Mouse (Mus musculus) megakaryocyte, adult 5-6 weeks (primary cell): ENCODE results near the gene AC129217.1. TPM values are rescaled to one million over a fixed set of nuclear protein-coding genes. Genes with fewer than 3 reads are reported as not detected.
"Not testable (repeated sequence)": the region's sequence is repeated elsewhere in the genome, so short reads cannot be mapped to it uniquely, and the experiment has no call there.

ENCODE experiments used
- ATAC-seq: 2 replicates; pipeline ENCODE4 v1.8.0; 2016; ENCODE audit warnings: mild to moderate bottlenecking, inconsistent platforms; ENCODE audit not compliant: poor library complexity, severe bottlenecking
- total RNA-seq, 2 experiments: library from RNA; stranded (forward) in 1 of 2; stranded (reverse) in 1 of 2; fragments of 153-499, 151-499 nt in 1 of 2; fragments of 221-1000, 200-1000 nt in 1 of 2; gene quantifications; 2 replicates each; pipeline versions ENCODE4 v1.2.3 to v1.2.4; 2015 to 2017

The AC129217.1 gene
- total RNA-seq, 2 experiments from 2014 or later, result 1.8 TPM; not detected in 1

DNA sequence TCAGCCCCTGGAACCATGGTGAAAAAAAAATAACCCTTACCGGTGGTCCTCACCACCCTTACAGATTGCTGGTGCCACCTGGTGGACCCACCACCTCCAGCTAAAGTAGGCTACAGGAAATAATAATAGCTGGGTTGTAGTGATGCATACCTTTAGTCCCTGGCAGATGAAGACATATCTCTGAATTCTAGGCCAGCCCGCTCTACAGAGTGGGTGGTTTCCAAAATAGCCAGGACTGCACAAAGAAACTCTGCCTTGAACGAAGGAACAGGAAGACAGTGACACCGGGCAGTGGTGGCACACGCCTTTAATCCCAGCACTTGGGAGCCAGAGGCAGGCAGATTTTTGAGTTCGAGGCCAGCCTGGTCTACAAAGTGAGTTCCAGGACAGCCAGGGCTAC, 34.7 kb downstream of the AC129217.1 start:
- no peak for ATAC-seq

DNA sequence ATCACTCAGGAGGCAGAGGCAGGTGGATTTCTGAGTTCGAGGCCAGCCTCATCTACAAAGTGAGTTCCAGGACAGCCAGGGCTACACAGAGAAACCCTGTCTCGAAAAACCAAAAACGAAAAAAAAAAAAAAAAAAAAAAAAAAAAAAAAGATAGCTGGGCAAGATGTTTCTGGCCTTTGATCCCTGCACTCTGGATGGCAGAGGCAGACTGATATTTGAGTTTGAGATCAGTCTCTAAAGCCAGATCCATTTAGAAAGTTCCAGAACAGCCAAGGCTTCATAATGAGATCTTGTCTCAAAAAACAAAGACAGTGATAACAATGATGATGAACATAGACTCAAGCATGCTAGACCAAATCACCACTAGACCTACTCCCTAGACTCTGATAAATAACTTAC, 40.8 kb downstream of the AC129217.1 start:
- ATAC-seq, result not testable (repeated sequence)

DNA sequence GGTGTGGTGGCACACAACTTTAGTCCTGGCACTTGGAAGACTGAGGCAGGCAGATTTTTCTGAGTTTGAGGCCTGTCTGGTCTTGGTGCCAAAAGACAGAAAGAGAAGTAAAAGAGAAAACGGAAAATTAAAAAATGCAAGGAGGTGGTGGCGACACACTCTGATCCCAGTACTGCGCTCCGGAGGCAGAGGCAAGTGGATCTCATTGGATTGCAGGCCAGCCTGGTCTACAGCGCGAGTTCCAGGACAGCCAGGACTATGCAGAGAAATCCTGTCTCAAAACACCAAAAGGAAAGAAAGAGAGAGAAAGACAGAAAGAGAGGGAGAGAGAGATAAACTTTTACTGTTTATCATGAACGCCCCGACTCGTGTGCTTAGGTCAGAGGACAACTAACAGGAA, 41.3 kb downstream of the AC129217.1 start:
- no peak; the same call in 1 of the 2 replicates for ATAC-seq

GRCm38 (mm10) chr19:8871267-8872186, 42.0 kb downstream of the AC129217.1 start, which contains the start of gene Ubxn1:
Gene Ubxn1, plus strand, starts transcription at chr19:8871496.
- ATAC-seq, result peak; percentile 100

GRCm38 (mm10) chr19:8872266-8872840, 42.8 kb downstream of the AC129217.1 start:
- no peak for ATAC-seq

GRCm38 (mm10) chr19:8875031-8875430, 45.5 kb downstream of the AC129217.1 start:
- no peak for ATAC-seq

GRCm38 (mm10) chr19:8880311-8881033, 50.9 kb downstream of the AC129217.1 start, which contains the start of gene Uqcc3:
Gene Uqcc3, minus strand, starts transcription at chr19:8880923.
- ATAC-seq, result peak; percentile 99

DNA sequence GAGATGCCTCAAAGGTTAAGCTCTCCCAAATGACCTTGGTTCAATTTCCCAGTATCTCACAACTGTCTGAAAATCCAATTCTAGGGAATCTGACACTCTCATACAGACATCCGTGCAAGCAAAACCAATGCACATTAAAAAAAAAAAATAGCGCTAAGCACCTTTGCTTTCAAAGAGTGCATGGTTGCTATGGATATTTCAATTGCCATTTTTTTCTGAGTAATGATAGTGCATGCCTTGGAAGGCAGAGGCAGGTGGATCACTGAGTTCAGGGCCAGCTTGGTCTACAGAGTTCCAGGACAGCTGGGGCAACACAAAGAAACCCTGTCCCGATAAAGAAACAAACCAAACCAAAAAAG, 51.4 kb downstream of the AC129217.1 start:
- no peak for ATAC-seq

DNA sequence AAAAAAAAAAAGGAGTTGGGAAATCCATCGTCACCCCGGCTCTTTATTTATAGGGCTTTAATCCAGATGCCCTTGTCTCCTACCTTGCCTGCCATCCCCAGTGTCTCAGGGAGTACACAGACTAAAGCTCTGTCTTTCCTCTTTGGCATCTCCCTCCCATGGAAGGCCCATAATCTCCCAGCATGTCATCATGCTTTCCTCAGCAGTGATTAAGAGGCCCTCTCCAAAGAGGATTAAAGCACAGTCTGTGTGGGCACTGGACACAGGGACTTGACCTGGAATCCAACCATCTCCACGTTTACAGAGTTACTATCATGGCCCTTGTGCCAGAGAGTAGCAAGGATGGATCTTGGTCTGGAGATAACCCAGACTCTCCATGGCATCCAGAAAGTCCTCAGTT, 54.0 kb downstream of the AC129217.1 start, which contains the start of the genes Lbhd1 and Gm49403:
Gene Lbhd1 (plus strand): TSS at position 117 of the 400 bp plus-strand sequence.
Gene Gm49403 (plus strand): TSS at position 315 of the 400 bp plus-strand sequence.
- ATAC-seq, result no peak

DNA sequence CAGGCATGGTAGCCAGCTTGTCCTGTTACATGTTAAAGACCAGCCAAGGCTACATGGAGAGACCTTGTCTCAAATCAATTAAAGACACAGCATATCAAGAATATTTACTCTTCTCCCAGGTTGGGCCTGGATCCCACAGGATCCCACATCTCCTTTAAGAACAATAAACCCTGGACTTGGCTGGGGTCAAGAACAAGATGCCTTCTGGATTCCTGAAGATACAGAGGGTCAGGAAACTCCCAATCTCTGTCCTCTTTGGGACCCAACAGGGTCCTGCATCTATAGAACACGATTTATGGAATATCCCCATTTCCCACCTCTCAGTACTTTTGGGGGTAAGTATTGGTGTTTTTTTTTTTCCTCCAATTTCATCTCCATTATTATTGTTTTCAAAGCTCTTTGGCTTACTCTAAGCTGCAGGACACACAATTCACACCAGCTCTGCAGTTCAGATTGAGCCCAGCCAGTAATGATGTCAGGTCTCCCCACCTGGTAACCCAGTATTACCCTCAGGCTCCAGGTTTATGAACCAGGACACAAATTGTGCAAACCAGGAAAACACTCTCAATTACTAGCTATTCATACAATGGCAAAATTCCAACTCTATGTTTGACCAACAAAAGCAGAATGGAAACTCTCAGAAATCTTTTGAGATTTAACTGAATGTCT, 57.5 kb downstream of the AC129217.1 start:
- no peak for ATAC-seq

GRCm38 (mm10) chr19:8887585-8888463, 58.3 kb downstream of the AC129217.1 start:
- ATAC-seq, result no peak

GRCm38 (mm10) chr19:8888511-8889385, 59.2 kb downstream of the AC129217.1 start, which contains the start of the genes 1810009A15Rik and Gm49416:
Gene 1810009A15Rik, plus strand, starts transcription at chr19:8888853.
Gene Gm49416, plus strand, starts transcription at chr19:8888926.
- peak; percentile 95 for ATAC-seq

Other genes starting within 250 kb of the AC129217.1 start
Only the 30 nearest of the 33 such genes appear.
- 26.3 and 32.6 TPM in 2 replicates for gene Slc3a2, start 106.4 kb upstream of the AC129217.1 start, total RNA-seq (2015)
- 31.6 and 34.1 TPM in 2 replicates for gene Slc3a2, start 106.4 kb upstream of the AC129217.1 start, total RNA-seq (2017)
- 30.3 and 37.1 TPM in 2 replicates for gene Wdr74, start 93.9 kb upstream of the AC129217.1 start, total RNA-seq (2015)
- gene Wdr74, start 93.9 kb upstream of the AC129217.1 start, total RNA-seq (2017), result 38.2 and 38.5 TPM in 2 replicates
- gene 1700092M07Rik, start 89.1 kb upstream of the AC129217.1 start, total RNA-seq (2015), result 0.83 TPM in 1 of 2 replicates, not detected in the other
- gene 1700092M07Rik, start 89.1 kb upstream of the AC129217.1 start, total RNA-seq (2017), result 1.3 TPM in 1 of 2 replicates, not detected in the other
- gene Stx5a, start 88.4 kb upstream of the AC129217.1 start, total RNA-seq (2015), result 40.9 and 55.3 TPM in 2 replicates
- gene Stx5a, start 88.4 kb upstream of the AC129217.1 start, total RNA-seq (2017), result 40.8 and 65.6 TPM in 2 replicates
- 257 and 292 TPM in 2 replicates for gene Nxf1, start 72.7 kb upstream of the AC129217.1 start, total RNA-seq (2015)
- 69.7 and 76.0 TPM in 2 replicates for gene Nxf1, start 72.7 kb upstream of the AC129217.1 start, total RNA-seq (2017)
- 28.1 and 36.6 TPM in 2 replicates for gene Tmem223, start 58.8 kb upstream of the AC129217.1 start, total RNA-seq (2015)
- 11.6 and 12.0 TPM in 2 replicates for gene Tmem223, start 58.8 kb upstream of the AC129217.1 start, total RNA-seq (2017)
- gene Tmem179b, start 55.3 kb upstream of the AC129217.1 start, total RNA-seq (2015), result 172 and 177 TPM in 2 replicates
- gene Tmem179b, start 55.3 kb upstream of the AC129217.1 start, total RNA-seq (2017), result 98.4 and 108 TPM in 2 replicates
- 5.1 and 6.2 TPM in 2 replicates for gene Taf6l, start 43.4 kb upstream of the AC129217.1 start, total RNA-seq (2015)
- gene Taf6l, start 43.4 kb upstream of the AC129217.1 start, total RNA-seq (2017), result 8.9 and 9.8 TPM in 2 replicates
- gene Polr2g, start 31.2 kb upstream of the AC129217.1 start, total RNA-seq (2015), result 124 and 125 TPM in 2 replicates
- gene Polr2g, start 31.2 kb upstream of the AC129217.1 start, total RNA-seq (2017), result 54.1 and 58.2 TPM in 2 replicates
- gene Zbtb3, start 27.2 kb upstream of the AC129217.1 start, total RNA-seq (2015), result 0.62 and 2.3 TPM in 2 replicates
- gene Zbtb3, start 27.2 kb upstream of the AC129217.1 start, total RNA-seq (2017), result 1.8 and 2.5 TPM in 2 replicates
- gene Ttc9c, start 10.4 kb upstream of the AC129217.1 start, total RNA-seq (2015), result 28.6 and 31.0 TPM in 2 replicates
- gene Ttc9c, start 10.4 kb upstream of the AC129217.1 start, total RNA-seq (2017), result 53.6 and 63.7 TPM in 2 replicates
- gene Hnrnpul2, start 9.8 kb upstream of the AC129217.1 start, total RNA-seq (2015), result 52.3 and 56.0 TPM in 2 replicates
- 72.8 and 94.4 TPM in 2 replicates for gene Hnrnpul2, start 9.8 kb upstream of the AC129217.1 start, total RNA-seq (2017)
- gene Bscl2, start 7.7 kb downstream of the AC129217.1 start, total RNA-seq (2015), result 84.8 and 97.8 TPM in 2 replicates
- 48.1 and 49.6 TPM in 2 replicates for gene Bscl2, start 7.7 kb downstream of the AC129217.1 start, total RNA-seq (2017)
- 0.16 TPM in 1 of 2 replicates, not detected in the other for gene Gng3, start 9.4 kb downstream of the AC129217.1 start, total RNA-seq (2015)
- not detected in 2 replicates for gene Gng3, start 9.4 kb downstream of the AC129217.1 start, total RNA-seq (2017)
- 0.16 and 0.55 TPM in 2 replicates for gene Lrrn4cl, start 21.0 kb downstream of the AC129217.1 start, total RNA-seq (2015)
- 0.12 TPM in 1 of 2 replicates, not detected in the other for gene Lrrn4cl, start 21.0 kb downstream of the AC129217.1 start, total RNA-seq (2017)
- 63.2 and 66.8 TPM in 2 replicates for gene Ubxn1, start 41.7 kb downstream of the AC129217.1 start, total RNA-seq (2015)
- gene Ubxn1, start 41.7 kb downstream of the AC129217.1 start, total RNA-seq (2017), result 149 and 168 TPM in 2 replicates
- 39.9 and 41.9 TPM in 2 replicates for gene Uqcc3, start 51.1 kb downstream of the AC129217.1 start, total RNA-seq (2015)
- gene Uqcc3, start 51.1 kb downstream of the AC129217.1 start, total RNA-seq (2017), result 58.1 and 75.6 TPM in 2 replicates
- gene Lbhd1, start 54.0 kb downstream of the AC129217.1 start, total RNA-seq (2015), result 29.0 and 50.8 TPM in 2 replicates
- gene Lbhd1, start 54.0 kb downstream of the AC129217.1 start, total RNA-seq (2017), result 5.2 and 7.5 TPM in 2 replicates
- not detected in 2 replicates for gene Gm49403, start 54.2 kb downstream of the AC129217.1 start, total RNA-seq (2015)
- not detected in 2 replicates for gene Gm49403, start 54.2 kb downstream of the AC129217.1 start, total RNA-seq (2017)
- gene 1810009A15Rik, start 59.1 kb downstream of the AC129217.1 start, total RNA-seq (2015), result 43.9 and 64.0 TPM in 2 replicates
- 61.2 and 66.3 TPM in 2 replicates for gene 1810009A15Rik, start 59.1 kb downstream of the AC129217.1 start, total RNA-seq (2017)
- 0.27 TPM in 1 of 2 replicates, not detected in the other for gene Gm49416, start 59.2 kb downstream of the AC129217.1 start, total RNA-seq (2015)
- gene Gm49416, start 59.2 kb downstream of the AC129217.1 start, total RNA-seq (2017), result 0.85 TPM in 1 of 2 replicates, not detected in the other
- 9.1 and 9.3 TPM in 2 replicates for gene Ints5, start 63.2 kb downstream of the AC129217.1 start, total RNA-seq (2015)
- 10.2 and 11.3 TPM in 2 replicates for gene Ints5, start 63.2 kb downstream of the AC129217.1 start, total RNA-seq (2017)
- gene Ganab, start 68.3 kb downstream of the AC129217.1 start, total RNA-seq (2015), result 69.0 and 71.3 TPM in 2 replicates
- 51.7 and 58.4 TPM in 2 replicates for gene Ganab, start 68.3 kb downstream of the AC129217.1 start, total RNA-seq (2017)
- gene B3gat3, start 90.6 kb downstream of the AC129217.1 start, total RNA-seq (2015), result 19.5 and 23.3 TPM in 2 replicates
- 28.9 and 29.8 TPM in 2 replicates for gene B3gat3, start 90.6 kb downstream of the AC129217.1 start, total RNA-seq (2017)
- gene Rom1, start 99.6 kb downstream of the AC129217.1 start, total RNA-seq (2015), result 1.4 and 1.8 TPM in 2 replicates
- 0.81 and 3.2 TPM in 2 replicates for gene Rom1, start 99.6 kb downstream of the AC129217.1 start, total RNA-seq (2017)
- 17.1 and 18.0 TPM in 2 replicates for gene Eml3, start 99.8 kb downstream of the AC129217.1 start, total RNA-seq (2015)
- 29.3 and 32.0 TPM in 2 replicates for gene Eml3, start 99.8 kb downstream of the AC129217.1 start, total RNA-seq (2017)
- gene Mta2, start 112.1 kb downstream of the AC129217.1 start, total RNA-seq (2015), result 47.3 and 53.3 TPM in 2 replicates
- 98.8 and 106 TPM in 2 replicates for gene Mta2, start 112.1 kb downstream of the AC129217.1 start, total RNA-seq (2017)
- 1.7 and 2.9 TPM in 2 replicates for gene Tut1, start 124.1 kb downstream of the AC129217.1 start, total RNA-seq (2015)
- gene Tut1, start 124.1 kb downstream of the AC129217.1 start, total RNA-seq (2017), result 8.8 and 9.9 TPM in 2 replicates
- gene Eef1g, start 137.3 kb downstream of the AC129217.1 start, total RNA-seq (2015), result 319 and 343 TPM in 2 replicates
- gene Eef1g, start 137.3 kb downstream of the AC129217.1 start, total RNA-seq (2017), result 206 and 209 TPM in 2 replicates
- 372 and 397 TPM in 2 replicates for gene Ahnak, start 159.5 kb downstream of the AC129217.1 start, total RNA-seq (2015)
- 659 and 727 TPM in 2 replicates for gene Ahnak, start 159.5 kb downstream of the AC129217.1 start, total RNA-seq (2017)